Mouse (Mus musculus) cortical plate, adult 2 months (tissue): ENCODE measurements at regions not wholly inside any gene's neighbourhood (a gene's known extent, or its start where the extent isn't known, plus 50 kb on each side); places are given as distances from the start of the nearest gene placed in this dataset.

ENCODE experiments used
- CTCF ChIP-seq: fragments of 200-500 bp; IDR thresholded peaks from 2 replicates; pipeline ENCODE4 v1.5.1; 2011; ENCODE audit warnings: mild to moderate bottlenecking, control low read depth, low read length; ENCODE audit not compliant: insufficient read depth; ENCODE audit errors: extremely low read depth
- POLR2A ChIP-seq: fragments of 200-500 bp; IDR thresholded peaks from 2 replicates; pipeline ENCODE4 v1.6.1; 2011; ENCODE audit warnings: mild to moderate bottlenecking, low read length, control low read depth; ENCODE audit not compliant: insufficient read depth; ENCODE audit errors: extremely low read depth

DNA sequence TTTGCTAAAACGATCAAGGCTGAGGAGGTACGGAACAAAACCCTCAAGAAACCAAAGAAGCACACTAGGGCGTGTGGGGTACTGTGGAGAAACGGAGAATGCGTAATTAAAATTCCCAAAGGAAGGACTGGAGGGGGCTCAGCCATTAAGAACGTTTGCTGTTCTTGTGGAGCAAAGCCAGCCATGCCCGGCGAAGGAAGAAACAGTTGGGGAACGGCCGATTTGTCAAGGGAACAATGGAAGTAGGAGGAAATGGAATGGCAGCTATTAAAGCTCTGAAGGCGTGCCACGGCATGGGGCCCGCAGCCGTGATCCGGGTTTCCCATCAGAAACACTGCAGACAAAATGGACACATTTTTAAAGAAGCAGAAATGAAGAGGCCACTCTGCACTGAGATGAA lies 124.2 kb upstream of the Sulf2 start:
- TF ChIP-seq CTCF (no peak), POLR2A (no peak)
